Mouse (Mus musculus) lung, postnatal 0 days (tissue): Measurements from ENCODE around the gene Usp36.

ENCODE experiments used
- CTCF ChIP-seq: IDR thresholded peaks from 2 replicates; pipeline ENCODE4 v1.5.1; 2016; ENCODE audit warnings: antibody characterized with exemption, mild to moderate bottlenecking
- EP300 ChIP-seq: IDR thresholded peaks from 2 replicates; pipeline ENCODE4 v1.6.1; 2016; ENCODE audit warnings: antibody characterized with exemption, mild to moderate bottlenecking, control low read depth

DNA sequence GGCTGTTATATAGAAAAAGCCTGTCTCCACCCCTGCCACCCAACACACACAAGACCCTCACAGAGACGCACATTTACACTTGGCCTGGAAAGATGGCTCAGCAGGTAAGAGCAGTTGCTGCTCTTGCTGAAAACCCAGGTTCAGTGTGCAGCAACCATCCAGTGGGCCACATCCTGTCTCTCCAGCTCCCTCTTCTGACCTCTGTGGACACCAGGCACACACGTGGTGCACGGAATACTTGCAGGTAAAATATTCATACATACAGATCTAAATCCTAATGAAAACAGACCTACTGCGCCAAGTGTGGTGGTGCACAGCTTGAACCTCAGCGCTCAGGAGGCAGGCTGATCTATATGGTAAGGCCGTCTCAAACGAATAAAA, 23.4 kb downstream of the Usp36 start:
- no peak for TF ChIP-seq EP300
- 0 out of 2 replicates have a peak, but pooled peaks have one; percentile 26 for TF ChIP-seq CTCF
